Mouse (Mus musculus) layer of hippocampus, adult 6 months (tissue): Measurements from ENCODE around the gene Npw. TPM values are rescaled to one million over a fixed set of nuclear protein-coding genes. Genes with fewer than 3 reads are reported as not detected.

Experiments used
- long read RNA-seq, 2 experiments: library from polyadenylated mRNA; unstranded; transcript quantifications; one replicate each; pipeline ENCODE4 v2.0.0; 2019 to 2020
- polyA plus RNA-seq: library from polyadenylated mRNA; unstranded; fragments of <200 nt; fragmentation: Nextera tagmentation; gene quantifications from 2 replicates; pipeline ENCODE4 v1.2.3, GENCODE M21; 2021

The Npw gene
- 1.2 TPM in 2 replicates for polyA plus RNA-seq
- long read RNA-seq, experiment 1: 0 reads
- long read RNA-seq, experiment 2, partial matches to known transcripts: 0 of 1 reads
- long read RNA-seq, experiment 2, other reads (novel, unspliced or antisense): 0 of 1 reads

DNA sequence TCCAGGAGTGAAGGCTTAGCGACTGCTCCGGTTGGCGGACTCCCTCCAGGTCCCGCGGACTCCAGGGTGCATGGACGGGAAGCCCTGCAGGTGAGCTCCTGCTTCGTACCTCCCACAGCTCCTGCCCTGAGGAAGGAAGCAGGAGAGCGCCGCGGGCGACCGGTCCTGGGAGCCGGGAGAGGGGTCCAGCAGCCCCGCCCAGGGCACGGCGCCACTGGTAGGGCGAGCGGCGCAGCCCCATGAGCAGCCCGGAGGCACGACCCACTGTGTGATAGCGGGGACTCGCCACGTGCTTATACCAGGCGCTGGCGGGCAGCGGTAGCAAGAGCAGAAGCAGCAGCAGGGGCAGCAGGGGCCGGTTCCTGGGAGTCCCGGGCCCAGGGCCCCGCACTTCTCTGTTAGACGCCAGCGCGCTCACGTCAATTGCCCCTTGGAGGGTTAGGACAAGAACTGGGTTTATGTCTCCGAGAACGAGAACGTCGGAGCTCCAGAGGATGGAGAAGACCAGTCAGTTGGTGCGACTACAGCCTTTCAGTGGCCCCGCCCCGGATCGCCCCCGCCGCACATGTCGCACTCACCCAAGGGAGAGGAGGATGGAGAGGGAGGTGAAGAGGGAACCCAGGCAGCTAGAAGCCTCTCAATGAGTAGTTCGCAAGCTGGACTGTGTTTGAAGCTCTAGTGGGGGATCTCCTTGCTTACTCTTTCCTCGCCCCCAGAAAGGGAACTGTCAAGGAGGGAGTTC is at the start of gene Npw:
Gene Npw (minus strand): TSS at position 441 of the 742 bp plus-strand sequence.

DNA sequence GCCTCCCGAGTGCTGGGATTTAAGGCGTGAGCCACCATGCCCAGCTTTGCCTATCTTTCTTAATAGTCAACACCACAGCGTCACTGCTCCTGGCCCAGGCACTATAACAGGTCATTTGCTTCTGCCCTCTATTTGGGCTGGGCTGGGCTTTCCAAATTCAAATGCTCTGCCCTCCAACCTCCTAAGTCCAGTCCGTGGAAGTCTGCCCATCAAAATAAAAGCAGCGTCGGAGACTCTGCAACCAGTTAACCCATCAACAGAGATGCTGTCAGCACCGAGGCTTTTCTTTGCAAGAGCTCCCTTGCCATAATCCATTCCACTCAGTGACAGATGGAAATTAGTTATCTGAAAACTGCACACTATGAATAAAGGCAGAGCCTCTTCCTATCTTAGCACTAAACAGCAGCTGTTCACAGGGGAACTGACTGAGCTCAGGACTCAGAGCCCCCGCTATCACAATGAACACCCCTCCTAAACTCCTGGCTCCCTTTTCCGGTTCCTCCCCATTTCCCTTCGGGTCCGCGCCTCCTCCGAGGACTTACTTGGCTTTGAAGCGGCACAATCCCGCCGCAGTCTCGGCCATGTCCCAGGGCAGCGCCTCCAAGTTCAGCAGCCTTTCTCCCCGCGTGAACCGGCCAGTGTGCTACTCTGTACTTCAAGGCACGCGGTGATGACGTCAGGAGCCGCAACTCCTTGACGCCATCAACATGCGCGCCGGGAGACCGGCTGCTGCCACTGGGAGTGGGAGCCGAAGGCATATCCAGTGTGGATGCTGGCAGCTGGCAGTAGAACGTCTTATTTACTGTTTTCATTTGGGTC is 48.9 kb upstream of the Npw start, which contains the start of gene Tbl3:
Gene Tbl3 (minus strand): TSS at position 679 of the 819 bp plus-strand sequence.

DNA sequence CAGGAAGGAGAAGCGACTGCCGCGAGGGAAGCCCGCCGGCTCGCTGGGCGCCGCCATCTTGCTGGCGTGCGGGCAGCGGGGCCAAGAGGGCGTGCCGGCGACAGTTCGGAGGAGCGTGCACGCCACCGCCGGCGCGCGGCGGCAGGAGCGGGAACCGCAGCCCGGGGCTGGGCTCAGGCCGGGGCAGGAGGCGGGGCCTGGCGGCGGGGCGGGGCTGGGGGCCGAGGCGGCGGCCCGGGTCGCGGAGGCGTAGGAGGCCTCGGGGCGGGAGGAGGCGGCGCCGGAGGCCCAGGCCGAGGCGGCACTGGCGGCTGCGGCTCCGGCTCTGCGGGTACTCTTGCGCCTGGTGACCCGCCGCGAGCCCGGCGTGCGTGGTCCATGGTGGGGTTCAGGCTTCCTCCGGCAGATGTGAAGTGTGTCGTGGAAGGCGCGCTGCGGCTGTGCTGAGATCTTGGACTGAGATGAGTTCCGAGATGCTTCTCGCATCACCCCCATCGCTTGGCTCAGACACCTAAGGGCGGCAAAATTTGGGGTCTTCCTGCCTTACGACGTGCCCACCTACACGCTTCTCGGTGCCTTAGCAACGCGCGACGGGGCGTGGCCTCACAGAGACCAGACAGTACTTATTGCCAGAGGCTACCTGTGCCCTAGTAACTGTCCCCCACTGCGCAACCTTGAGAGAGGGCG is 37.9 kb upstream of the Npw start, which contains the start of the genes Gfer and Noxo1:
Gene Gfer (minus strand): TSS at position 146 of the 687 bp plus-strand sequence.
Gene Noxo1 (plus strand): TSS at position 224 of the 687 bp plus-strand sequence.

DNA sequence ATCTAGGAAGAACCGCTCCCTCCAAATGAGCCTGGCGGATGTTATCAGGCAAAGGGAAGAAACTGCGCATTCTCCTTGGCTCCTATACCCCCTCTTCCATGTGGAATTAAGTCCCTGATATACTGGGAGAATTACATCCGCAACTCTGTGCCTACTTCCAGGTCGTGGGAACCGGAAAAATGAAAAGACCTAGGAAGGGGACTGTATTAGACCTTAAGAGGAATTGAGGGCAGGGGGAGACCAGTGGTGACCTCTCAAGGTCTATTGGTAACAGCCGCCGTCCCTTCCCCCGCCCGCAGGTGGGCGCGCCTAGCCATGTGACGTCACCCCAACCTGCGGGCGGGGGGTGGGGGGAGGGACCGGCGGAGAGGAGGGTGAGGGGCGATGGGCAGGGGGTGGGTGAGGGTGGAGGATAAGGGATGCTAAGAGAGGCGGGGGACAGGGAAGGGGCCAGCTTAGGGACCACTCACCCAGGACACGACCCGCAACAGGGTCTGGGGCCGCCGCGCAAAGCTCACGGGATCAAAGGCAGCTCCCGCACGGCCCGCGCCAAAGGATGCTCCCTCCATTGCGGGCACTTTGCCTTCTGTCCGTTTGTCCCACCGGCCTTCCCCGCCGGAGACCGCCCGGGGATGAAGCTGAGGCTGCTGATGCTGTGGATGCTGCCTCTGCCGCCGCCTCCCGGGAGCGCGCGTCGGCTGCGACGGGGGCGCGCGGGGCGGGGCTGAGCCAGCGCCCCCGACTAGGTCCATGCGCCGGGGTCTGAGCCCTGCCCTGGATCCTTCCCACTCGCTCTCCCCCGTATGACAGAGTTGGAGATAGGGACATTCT is 31.2 kb upstream of the Npw start, which contains the start of gene Syngr3:
Gene Syngr3 (minus strand): TSS at position 705 of the 831 bp plus-strand sequence.

DNA sequence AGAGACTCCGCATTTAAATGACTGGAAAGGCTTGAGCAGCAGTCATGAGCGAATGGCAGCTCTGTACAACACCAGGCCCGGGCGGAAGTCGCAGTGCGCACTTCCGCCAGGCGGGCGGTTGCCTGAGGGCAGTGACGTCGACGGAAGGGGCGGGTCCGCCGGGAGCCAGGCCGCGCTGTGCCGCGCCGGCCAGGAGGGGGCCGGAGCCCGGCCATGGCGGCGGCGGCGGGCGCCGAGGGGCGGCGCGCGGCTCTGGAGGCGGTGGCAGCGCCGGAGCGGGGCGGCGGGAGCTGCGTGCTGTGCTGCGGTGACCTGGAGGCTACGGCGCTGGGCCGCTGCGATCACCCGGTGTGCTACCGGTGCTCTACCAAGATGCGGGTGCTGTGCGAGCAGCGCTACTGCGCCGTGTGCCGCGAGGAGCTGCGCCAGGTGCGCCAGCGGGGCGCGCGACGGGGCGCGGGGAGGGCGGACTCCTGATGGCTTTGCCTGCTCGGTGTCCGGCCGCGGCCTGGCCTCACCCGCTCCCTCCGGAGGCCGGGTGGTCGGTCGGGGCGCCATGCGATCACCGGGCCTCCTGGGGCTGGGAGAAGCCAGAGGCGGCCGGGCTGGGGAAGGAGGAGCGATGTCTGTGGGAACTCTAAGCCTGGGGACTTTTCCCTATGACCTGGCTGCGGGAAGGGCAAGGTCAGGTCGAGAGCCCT is 11.4 kb upstream of the Npw start, which contains the start of gene Zfp598:
Gene Zfp598 (plus strand): TSS at position 143 of the 701 bp plus-strand sequence.

DNA sequence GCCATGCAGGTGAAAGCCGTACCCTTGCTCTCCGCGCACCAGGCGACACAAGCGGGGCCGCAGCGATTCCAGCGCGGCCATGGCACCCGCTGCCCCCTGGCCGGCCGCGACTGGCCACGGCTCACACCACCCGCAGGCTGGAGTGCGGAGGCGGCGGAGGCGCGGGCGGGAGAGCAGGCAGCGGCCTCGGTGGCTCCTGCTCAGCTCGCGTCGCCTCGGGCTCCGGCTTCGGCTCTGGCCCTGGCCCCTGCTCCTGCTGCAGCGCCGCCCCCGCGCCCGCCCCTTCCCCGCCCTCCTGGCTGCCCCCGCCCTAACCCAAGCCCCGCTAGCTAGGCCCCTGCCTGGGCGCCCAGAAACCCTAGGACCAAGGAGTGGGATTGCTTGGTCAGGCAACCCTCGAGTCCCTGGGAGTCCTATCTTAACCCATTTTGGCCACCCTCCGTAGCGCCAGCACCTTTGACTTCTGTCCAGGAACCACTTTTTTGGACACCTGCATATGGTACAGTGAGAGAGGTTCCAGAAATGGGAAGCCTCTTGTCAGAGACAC is 8.1 kb downstream of the Npw start, which contains the start of gene Slc9a3r2:
Gene Slc9a3r2 (minus strand): TSS at position 258 of the 547 bp plus-strand sequence.

DNA sequence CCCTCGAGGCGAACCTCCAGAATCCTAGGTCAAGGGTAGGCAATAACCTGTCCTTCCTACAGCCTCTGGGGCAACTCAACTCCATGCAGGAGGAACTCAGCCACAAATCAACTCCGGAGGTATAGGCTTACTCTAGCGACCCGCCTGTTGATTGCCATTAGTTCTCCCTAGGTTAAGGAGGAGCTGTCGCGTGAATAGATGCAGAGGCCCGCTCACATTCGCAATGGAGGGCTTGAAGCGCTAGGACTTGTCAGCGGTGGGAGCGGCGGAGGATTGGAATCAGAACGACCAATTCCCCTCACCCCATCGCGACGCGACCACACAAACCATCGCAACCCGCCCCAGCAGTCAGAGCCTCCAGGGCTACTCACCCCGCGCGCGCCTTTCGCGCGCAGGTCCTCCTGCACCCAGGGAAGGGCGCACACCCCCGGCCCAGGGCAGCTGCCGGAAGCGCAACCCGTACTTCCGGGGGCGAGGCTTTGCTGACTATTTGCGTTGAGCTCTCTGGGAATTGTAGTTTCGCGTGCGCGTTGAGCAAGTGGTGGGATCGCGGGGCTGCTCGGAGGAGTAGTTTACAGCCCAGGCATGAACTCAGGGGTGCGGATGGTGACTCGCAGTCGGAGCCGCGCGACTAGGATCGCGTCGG is 26.0 kb downstream of the Npw start, which contains the start of the genes Tsc2 and Nthl1:
Gene Tsc2 (minus strand): TSS at position 464 of the 646 bp plus-strand sequence.
Gene Nthl1 (plus strand): TSS at position 514 of the 646 bp plus-strand sequence.

Other genes with a start within 250 kb of the Npw start
- 101 and 105 TPM in 2 replicates for gene Rnps1, start 243.9 kb downstream of the Npw start, polyA plus RNA-seq
- 89.4 and 98.3 TPM in 2 replicates for gene Eci1, start 231.8 kb downstream of the Npw start, polyA plus RNA-seq
- 0.18 and 0.29 TPM in 2 replicates for gene Dnase1l2, start 215.4 kb downstream of the Npw start, polyA plus RNA-seq
- gene E4f1, start 188.1 kb downstream of the Npw start, polyA plus RNA-seq: 12.4 and 12.9 TPM in 2 replicates
- gene Pgp, start 188.1 kb downstream of the Npw start, polyA plus RNA-seq: 93.6 and 97.8 TPM in 2 replicates
- gene Bricd5, start 184.6 kb downstream of the Npw start, polyA plus RNA-seq: 1.6 and 1.7 TPM in 2 replicates
- gene Mlst8, start 179.4 kb downstream of the Npw start, polyA plus RNA-seq: 15.9 and 16.3 TPM in 2 replicates
- gene Caskin1, start 169.9 kb downstream of the Npw start, polyA plus RNA-seq: 10.2 and 11.0 TPM in 2 replicates
- gene Traf7, start 130.5 kb downstream of the Npw start, polyA plus RNA-seq: 17.9 and 20.8 TPM in 2 replicates
- 52.7 and 57.7 TPM in 2 replicates for gene Rab26, start 124.2 kb downstream of the Npw start, polyA plus RNA-seq
- gene Pkd1, start 108.6 kb downstream of the Npw start, polyA plus RNA-seq: 8.1 and 9.0 TPM in 2 replicates
- 85.0 and 101 TPM in 2 replicates for gene Tsc2, start 25.8 kb downstream of the Npw start, polyA plus RNA-seq
- 6.2 and 6.5 TPM in 2 replicates for gene Nthl1, start 25.8 kb downstream of the Npw start, polyA plus RNA-seq
- 41.7 and 49.7 TPM in 2 replicates for gene Slc9a3r2, start 8.1 kb downstream of the Npw start, polyA plus RNA-seq
- gene Zfp598, start 11.2 kb upstream of the Npw start, polyA plus RNA-seq: 0.99 and 1.2 TPM in 2 replicates
- gene Syngr3, start 31.5 kb upstream of the Npw start, polyA plus RNA-seq: 304 and 365 TPM in 2 replicates
- 30.7 and 34.3 TPM in 2 replicates for gene Gfer, start 37.7 kb upstream of the Npw start, polyA plus RNA-seq
- 0.87 and 0.93 TPM in 2 replicates for gene Noxo1, start 37.8 kb upstream of the Npw start, polyA plus RNA-seq
- gene Tbl3, start 49.2 kb upstream of the Npw start, polyA plus RNA-seq: 23.2 and 24.5 TPM in 2 replicates
- not detected in 2 replicates for gene Rnf151, start 59.6 kb upstream of the Npw start, polyA plus RNA-seq
- gene Rps2, start 59.7 kb upstream of the Npw start, polyA plus RNA-seq: 1,412 and 1,765 TPM in 2 replicates
- gene Ndufb10, start 66.0 kb upstream of the Npw start, polyA plus RNA-seq: 1,096 and 1,134 TPM in 2 replicates
- gene Rpl3l, start 69.4 kb upstream of the Npw start, polyA plus RNA-seq: 0.50 TPM in 1 of 2 replicates, not detected in the other
- gene Msrb1, start 78.2 kb upstream of the Npw start, polyA plus RNA-seq: 9.1 and 9.3 TPM in 2 replicates
- 0.54 and 0.67 TPM in 2 replicates for gene Hs3st6, start 94.5 kb upstream of the Npw start, polyA plus RNA-seq
- gene Meiob, start 145.8 kb upstream of the Npw start, polyA plus RNA-seq: not detected in 2 replicates
- 305 and 325 TPM in 2 replicates for gene Hagh, start 181.7 kb upstream of the Npw start, polyA plus RNA-seq
- 25.1 and 25.5 TPM in 2 replicates for gene Fahd1, start 191.9 kb upstream of the Npw start, polyA plus RNA-seq
- 0.20 TPM in 1 of 2 replicates, not detected in the other for gene Igfals, start 207.5 kb upstream of the Npw start, polyA plus RNA-seq
- gene Nubp2, start 227.9 kb upstream of the Npw start, polyA plus RNA-seq: 54.0 and 61.7 TPM in 2 replicates
- gene Spsb3, start 228.2 kb upstream of the Npw start, polyA plus RNA-seq: 82.3 and 84.0 TPM in 2 replicates
- gene Eme2, start 236.6 kb upstream of the Npw start, polyA plus RNA-seq: 15.7 and 16.4 TPM in 2 replicates
- gene Mrps34, start 236.7 kb upstream of the Npw start, polyA plus RNA-seq: 173 and 187 TPM in 2 replicates
- 121 and 122 TPM in 2 replicates for gene Nme3, start 238.0 kb upstream of the Npw start, polyA plus RNA-seq